Mouse (Mus musculus) kidney, adult 9 months (tissue): Measurements from ENCODE around the gene Olfr430.
"Not testable (repeated sequence)": the region's sequence is repeated elsewhere in the genome, so short reads cannot be mapped to it uniquely, and the experiment has no call there.

Source experiments
- DNase-seq: peaks from one replicate; pipeline ENCODE4 v3.0.0; 2022

The Olfr430 gene

GRCm38 (mm10) chr1:174066305-174066704, at the start of gene Olfr430:
TSS of gene Olfr430 (plus strand) at chr1:174066605.
- DNase-seq = no peak

DNA sequence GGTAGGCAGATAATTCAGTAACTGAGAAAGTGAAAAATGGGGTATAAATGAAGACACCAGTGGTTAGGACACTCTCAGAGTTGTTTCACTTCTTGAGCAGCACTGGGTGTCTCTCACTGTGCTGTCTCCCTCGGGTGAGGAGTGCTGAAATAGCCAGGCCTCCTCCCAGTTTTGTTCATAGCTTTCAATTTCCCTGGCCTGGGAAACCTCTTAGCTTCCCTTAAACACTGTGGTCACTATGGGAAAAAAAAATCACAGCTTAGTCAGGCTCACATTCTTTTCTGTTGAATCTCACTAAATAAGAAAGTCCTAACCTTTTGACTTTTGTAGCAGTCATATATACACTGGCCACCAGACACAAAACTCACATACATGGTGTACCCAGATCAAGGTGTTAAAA, 34.7 kb upstream of the Olfr430 start, which contains the start of gene Ifi205:
TSS of gene Ifi205 (minus strand) at position 113 of the 400 bp plus-strand sequence.
- DNase-seq = no peak

DNA sequence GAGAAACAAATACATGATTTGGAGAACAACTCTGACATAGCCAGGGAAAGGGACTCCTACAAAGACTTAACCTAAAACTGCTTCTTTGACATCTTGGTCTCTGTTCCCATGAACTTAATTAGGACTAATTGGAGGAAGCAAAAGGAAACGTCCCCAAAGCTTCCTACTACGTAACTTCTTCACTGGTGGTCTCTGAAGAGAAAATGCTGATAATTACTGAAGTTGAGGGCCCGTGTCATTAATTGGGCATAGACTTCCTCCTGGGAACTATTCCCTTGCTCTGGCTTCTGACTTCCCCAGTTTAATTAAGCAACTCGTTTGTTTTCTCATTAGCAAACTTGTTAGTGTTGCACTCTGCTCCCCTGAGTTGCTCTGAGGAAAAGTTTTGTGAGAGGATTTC, 30.6 kb upstream of the Olfr430 start:
- no peak for DNase-seq

DNA sequence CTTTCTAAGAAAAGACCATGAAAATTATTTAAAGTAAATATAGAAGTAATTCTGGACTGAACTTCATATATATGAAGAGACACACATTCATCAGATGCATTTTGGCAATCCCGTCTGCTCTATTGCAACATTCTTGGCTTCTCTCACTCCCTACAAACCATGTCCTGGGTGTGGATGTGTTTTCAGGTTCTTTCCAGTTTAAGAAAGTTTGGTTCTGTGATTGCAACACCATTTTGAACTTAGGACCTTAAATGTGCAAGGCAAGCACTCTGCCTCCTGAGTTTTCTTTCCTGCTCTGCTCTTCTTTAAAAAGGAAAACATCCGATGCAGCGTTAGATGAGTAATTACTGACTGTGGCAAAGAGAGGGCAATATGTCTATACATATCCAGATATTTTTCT, 27.9 kb upstream of the Olfr430 start:
- no peak for DNase-seq

GRCm38 (mm10) chr1:174040523-174041177, 25.8 kb upstream of the Olfr430 start, which contains the start of gene Olfr433:
TSS of gene Olfr433 (plus strand) at chr1:174040705.
- DNase-seq = peak; percentile 52

DNA sequence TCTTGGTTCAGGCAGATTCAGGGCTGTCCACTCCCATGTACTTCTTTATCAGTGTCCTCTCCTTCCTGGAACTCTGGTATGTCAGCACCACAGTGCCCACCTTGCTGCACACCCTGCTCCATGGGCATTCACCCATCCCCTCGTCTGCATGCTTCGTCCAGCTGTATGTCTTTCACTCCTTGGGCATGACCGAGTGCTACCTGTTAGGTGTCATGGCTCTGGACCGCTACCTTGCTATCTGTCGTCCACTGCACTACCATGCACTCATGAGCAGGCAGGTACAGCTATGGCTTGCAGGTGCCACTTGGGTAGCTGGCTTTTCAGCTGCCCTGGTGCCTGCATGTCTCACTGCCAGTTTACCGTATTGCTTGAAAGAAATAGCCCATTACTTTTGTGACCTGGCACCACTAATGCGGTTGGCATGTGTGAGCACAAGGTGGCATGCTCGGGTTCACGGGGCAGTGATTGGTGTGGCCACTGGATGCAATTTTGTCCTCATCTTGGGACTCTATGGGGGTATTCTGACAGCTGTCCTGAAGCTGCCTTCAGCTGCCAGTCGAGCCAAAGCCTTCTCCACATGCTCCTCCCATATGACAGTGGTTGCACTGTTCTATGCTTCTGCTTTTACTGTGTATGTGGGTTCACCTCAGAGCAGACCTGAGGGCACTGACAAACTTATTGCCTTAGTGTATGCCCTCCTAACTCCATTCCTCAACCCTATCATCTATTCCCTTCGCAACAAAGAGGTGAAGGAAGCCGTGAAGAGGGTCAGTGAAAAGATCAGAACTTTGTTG, 24.1 kb upstream of the Olfr430 start:
- not testable (repeated sequence) for DNase-seq

GRCm38 (mm10) chr1:174044431-174044830, 22.0 kb upstream of the Olfr430 start:
- no peak for DNase-seq

DNA sequence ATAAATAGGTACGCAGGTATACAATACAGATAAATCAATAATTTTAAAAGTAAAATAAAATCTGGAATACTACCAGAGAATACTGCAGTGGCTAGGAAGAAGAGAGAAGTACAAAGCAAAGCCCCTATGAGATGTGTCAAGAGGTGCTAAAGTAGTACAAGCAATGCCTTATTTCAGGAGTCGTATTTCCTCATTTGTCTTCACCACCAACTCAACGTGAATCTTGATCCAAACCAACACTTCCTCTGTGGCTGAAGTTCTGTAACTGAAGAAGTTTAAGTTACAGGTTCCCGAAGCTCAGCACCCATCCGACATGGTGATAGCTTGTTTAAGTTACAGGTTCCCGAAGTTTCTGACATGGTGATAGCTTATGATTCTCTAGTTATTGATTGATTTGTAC, 18.2 kb upstream of the Olfr430 start:
- not testable (repeated sequence) for DNase-seq

- DNase-seq = no peak
Observed at GRCm38 (mm10) chr1:174048893-174049292, 17.5 kb upstream of the Olfr430 start, which contains the start of gene Olfr432. TSS of gene Olfr432 (plus strand) at chr1:174049205.

- DNase-seq = not testable (repeated sequence)
Observed at GRCm38 (mm10) chr1:174049357-174049756, 17.0 kb upstream of the Olfr430 start.

DNA sequence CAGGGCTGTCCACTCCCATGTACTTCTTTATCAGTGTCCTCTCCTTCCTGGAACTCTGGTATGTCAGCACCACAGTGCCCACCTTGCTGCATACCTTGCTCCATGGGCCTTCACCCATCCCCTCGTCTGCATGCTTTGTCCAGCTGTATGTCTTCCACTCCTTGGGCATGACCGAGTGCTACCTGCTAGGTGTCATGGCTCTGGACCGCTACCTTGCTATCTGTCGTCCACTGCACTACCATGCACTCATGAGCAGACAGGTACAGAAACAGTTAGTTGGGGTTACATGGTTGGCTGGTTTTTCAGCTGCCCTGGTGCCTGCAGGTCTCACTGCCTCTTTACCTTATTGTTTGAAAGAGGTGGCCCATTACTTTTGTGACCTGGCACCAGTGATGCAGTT, 15.9 kb upstream of the Olfr430 start:
- no peak for DNase-seq

DNA sequence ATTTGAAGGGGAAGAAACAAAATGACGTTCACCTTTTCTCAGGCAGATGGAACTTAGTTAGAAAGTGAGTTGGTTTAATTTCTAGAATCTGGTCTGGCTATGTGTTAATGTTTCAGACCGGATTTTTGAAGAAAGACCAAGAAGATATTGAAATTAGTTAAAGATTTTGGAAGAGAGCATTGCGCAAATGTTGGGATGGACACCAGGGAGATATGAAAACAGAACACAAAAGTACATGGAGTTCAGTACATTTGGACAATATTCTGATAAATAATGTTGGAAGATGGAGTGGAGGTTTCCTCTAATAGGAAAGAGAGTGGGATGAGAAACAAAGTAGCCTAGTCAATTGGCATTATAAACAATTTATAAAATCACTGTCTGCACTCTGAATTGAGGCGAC, 14.9 kb upstream of the Olfr430 start:
- DNase-seq = no peak

DNA sequence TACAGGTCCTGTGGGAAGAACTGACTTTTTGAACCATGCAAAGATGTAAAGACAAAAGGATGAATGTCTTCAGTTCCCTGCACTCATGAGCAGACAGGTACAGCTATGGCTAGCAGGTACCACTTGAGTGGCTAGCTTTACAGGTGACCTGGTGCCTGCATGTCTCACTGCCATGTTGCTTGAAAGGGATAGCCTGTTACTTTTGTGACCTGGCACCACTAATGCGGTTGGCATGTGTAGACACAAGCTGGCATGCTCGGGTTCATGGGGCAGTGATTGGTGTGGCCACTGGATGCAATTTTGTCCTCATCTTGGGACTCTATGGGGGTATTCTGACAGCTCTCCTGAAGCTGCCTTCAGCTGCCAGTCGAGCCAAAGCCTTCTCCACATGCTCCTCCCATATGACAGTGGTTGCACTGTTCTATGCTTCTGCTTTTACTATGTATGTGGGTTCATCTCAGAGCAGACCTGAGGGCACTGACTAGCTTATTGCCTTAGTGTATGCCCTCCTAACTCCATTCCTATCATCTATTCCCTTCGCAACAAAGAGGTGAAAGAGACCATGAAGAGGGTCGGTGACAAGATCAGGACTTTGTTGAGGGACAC, 14.4 kb upstream of the Olfr430 start:
- no peak for DNase-seq

GRCm38 (mm10) chr1:174052981-174053380, 13.4 kb upstream of the Olfr430 start:
- no peak for DNase-seq

DNA sequence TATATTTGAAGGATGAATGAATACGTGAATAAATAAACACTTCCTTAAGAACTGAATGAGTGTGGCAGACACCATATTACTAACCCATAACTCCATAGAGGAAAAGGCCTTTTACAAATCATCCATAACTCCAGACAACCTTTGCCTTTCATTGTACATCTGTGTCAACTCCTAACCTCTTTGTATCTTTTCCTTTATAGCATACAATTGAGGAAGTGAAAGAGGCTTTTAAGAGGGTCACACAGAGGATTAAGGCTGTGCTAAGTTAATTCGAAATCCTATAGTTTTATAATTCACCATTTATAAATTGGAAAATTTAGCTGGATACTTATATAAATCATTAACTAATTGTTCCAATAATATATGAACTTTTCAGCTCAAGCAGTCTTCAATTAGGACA, 11.2 kb upstream of the Olfr430 start:
- no peak for DNase-seq

GRCm38 (mm10) chr1:174084031-174084430, 17.6 kb downstream of the Olfr430 start, which contains the start of gene Olfr429:
TSS of gene Olfr429 (plus strand) at chr1:174084331.
- no peak for DNase-seq

GRCm38 (mm10) chr1:174096591-174096990, 30.2 kb downstream of the Olfr430 start, which contains the start of gene Olfr427:
TSS of gene Olfr427 (plus strand) at chr1:174096891.
- no peak for DNase-seq

DNA sequence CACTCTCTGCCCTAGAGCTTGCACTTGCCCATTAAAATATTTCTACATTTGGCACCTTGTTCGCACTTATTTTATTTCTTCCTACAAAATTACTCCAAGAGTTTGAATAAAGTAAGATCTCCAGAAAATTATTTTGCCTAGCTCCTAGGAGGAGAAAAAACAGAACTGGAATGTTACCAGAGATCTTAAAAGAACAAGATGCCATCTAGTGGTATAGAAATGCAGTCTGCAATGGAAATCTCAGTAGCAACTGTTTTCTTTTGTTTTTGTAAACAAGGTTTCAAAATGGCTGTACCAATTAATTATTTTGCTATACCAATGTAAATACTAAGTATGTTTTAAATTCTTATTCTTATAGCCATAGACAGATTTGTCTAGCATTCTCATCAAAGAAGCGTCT, 37.3 kb downstream of the Olfr430 start:
- DNase-seq = peak; percentile 5

DNA sequence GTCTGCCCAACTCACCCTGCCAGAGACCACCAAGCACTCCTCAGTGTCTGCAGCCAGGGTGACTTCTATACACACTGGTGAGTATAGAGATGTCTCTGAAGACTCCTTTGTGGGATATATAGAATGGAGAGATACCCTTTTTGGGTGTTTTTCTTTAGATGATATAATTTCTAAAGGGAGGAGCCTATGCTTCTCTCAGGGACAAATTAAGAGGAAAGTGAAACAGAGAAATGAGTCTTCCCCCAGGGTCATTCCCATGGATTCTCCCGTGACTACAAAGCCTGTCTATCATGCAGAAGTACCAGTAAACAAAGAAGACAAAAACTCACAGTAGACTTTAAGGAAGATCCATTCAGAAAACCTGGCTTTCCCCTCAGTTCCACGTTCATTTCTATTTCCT, 54.7 kb downstream of the Olfr430 start, which contains the start of gene Olfr231:
TSS of gene Olfr231 (minus strand) at position 101 of the 400 bp plus-strand sequence.
- no peak for DNase-seq
